Mouse (Mus musculus) kidney, adult 2 months (tissue): ENCODE results near the gene Cyren.

ENCODE experiments used
- CTCF ChIP-seq: fragments of 200-500 bp; conservative IDR thresholded peaks from 2 replicates; pipeline ENCODE4 v1.5.1; 2011; ENCODE audit warnings: low read depth, mild to moderate bottlenecking, control low read depth, low read length, moderate library complexity, mixed read lengths; ENCODE audit not compliant: insufficient read depth, insufficient read length
- POLR2A ChIP-seq: fragments of 200-500 bp; IDR thresholded peaks from one replicate; pipeline ENCODE4 v1.6.1; 2011; ENCODE audit warnings: low read depth, low read length, control low read depth

DNA sequence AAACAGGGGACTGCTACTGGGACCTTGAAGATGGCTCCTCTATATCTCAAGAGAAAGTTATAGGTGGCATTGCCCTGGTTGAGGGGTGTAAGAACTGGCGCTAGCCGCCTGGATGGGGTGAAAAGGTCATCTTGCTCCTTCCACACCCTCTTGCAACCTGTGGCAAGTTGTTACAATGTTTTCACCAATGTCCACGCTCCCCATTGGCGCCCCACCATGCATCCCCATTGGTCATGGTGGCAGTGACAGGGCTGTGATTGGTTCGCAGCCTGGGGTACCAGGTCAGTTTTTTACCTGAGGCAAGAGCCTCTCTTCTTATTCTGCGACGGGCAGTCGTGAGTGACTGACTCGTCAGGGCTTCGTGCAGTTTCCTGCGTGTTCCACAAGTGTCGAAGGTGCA is 42.8 kb upstream of the Cyren start:
- no peak for TF ChIP-seq CTCF
- no peak for TF ChIP-seq POLR2A
